Mouse (Mus musculus) spleen, adult 2 months (tissue): Measurements from ENCODE around the gene Ap5z1.

Experiments
- CTCF ChIP-seq: fragments of 200-500 bp; IDR thresholded peaks from 2 replicates; pipeline ENCODE4 v1.5.1; 2011; ENCODE audit warnings: mild to moderate bottlenecking, inconsistent platforms; ENCODE audit not compliant: insufficient read depth, insufficient read length, insufficient replicate concordance; ENCODE audit errors: extremely low read depth
- POLR2A ChIP-seq: fragments of 200-500 bp; IDR thresholded peaks from 2 replicates; pipeline ENCODE4 v1.6.1; 2011; ENCODE audit warnings: low read depth, low read length, inconsistent platforms

DNA sequence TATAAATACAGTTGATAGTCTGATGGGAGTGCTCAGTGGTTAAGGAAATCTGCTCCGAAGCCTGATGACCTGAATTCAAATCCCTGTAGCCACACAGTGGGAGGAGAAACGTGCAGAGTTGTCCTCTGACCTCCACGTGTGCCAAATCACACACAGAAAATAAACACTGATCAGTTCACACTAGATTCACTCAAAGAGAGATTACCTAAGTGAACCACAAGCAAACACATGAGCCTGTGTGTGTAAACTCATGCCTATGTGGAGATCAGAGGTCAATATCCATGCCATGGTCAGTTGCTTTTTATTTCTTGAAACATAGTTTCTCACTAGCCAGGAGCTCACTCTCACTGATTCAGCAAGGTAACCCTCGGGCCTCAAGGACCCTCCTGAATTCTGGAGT lies 56.6 kb downstream of the Ap5z1 start:
- TF ChIP-seq POLR2A (no peak), CTCF (no peak)
